Mouse (Mus musculus): ENCODE measurements at regions not wholly inside any gene's neighbourhood (a gene's known extent, or its start where the extent isn't known, plus 50 kb on each side); places are given as distances from the start of the nearest gene placed in this dataset.
"Not testable (repeated sequence)": the region's sequence is repeated elsewhere in the genome, so short reads cannot be mapped to it uniquely, and the experiment has no call there.

DNA sequence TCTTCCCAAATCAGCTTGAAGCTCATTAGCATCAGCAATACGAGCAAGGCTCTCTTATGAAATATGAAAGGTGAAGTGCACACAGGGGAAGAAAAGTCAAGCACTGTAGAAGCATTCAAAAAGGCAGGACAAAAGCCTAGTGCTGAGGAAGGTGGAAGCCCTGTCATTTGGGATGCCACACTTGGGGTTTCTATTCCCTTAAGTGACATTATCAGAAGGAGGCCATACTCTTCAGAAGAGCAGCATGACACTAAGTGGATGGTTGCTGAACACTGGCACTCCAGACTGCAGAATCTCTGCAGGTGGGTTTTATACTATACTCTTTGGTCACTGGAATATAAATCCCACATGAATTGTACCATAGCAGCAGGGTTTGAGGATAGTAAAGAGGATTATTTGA lies 120.4 kb upstream of the Pcsk1 start:
- no peak for DNase-seq

DNA sequence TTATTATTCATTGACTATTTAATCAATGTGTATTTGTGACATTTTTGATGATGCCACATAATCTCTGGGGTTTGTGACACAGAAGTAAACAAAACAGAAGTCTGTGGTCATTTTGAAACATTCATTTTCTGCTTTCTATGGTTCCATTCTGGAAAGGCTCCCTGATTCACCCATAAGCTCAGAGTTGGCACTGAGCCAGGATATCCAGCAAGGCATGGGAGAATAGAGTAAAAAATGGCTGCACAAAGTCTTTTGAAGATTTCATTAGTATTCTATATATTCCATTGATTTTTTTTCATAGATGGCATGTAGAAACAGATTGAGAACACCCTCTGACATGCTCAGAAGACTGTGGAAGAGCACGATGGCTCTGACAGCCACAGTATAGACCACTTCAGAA lies 133.8 kb upstream of the Pcsk1 start:
- peak; percentile 10 for DNase-seq

- not testable (repeated sequence) for DNase-seq
These were observed 105.0 kb upstream of the Cast start for GRCm38 (mm10) chr13:74913655-74914054.

GRCm38 (mm10) chr13:74903213-74904055 lies 94.8 kb upstream of the Cast start:
- no peak for DNase-seq

GRCm38 (mm10) chr13:74889859-74890469 lies 81.4 kb upstream of the Cast start:
- DNase-seq: no peak

- DNase-seq: no peak
These were observed 59.1 kb upstream of the Cast start for GRCm38 (mm10) chr13:74867720-74868119.

DNA sequence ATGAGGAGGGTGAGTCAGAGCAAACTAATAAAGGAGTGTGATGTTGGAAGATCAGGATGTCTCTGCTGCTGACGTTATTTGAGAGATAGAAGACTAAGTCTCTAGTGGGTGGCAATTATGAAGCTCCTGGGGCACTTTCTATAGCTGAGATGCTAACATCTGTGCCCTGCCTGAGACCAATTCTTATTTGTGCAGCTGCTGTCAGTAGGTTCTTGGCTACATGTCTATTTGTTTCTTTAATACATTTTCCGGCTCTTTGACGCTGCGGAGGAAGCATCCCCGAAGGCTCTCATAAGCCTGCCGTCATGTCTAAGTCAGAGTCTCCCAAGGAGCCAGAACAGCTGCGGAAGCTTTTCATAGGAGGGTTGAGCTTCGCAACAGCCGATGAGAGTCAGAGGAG lies 55.4 kb upstream of the Cast start:
- no peak for DNase-seq

- DNase-seq: no peak
These were observed 52.9 kb upstream of the Cast start for GRCm38 (mm10) chr13:74861373-74861970.

All from gastrocnemius, postnatal 10 days (tissue).